Mouse (Mus musculus) neural tube, embryonic 12.5 days (tissue): ENCODE data around the gene Ercc1. TPM values are rescaled to one million over a fixed set of nuclear protein-coding genes. Genes with fewer than 3 reads are reported as not detected.

Source experiments
- ATAC-seq: fragments of 200-750 bp; cut with Nextera tagmentation; 2 replicates; pipeline ENCODE4 v1.8.0; 2017; ENCODE audit warnings: low read depth, mild to moderate bottlenecking, moderate TSS enrichment, moderate library complexity; ENCODE audit not compliant: low FRiP score
- H3K27ac ChIP-seq: fragments of 300-500 bp; sonication (generic); 2 replicates; pipeline ENCODE4 v1.5.1; 2016
- H3K27me3 ChIP-seq: fragments of 300-500 bp; sonication (generic); replicated peaks from 2 replicates; pipeline ENCODE4 v1.6.1; 2016; ENCODE audit warnings: mild to moderate bottlenecking
- H3K36me3 ChIP-seq: fragments of 300-500 bp; sonication (generic); 2 replicates; pipeline ENCODE4 v1.6.1; 2016; ENCODE audit warnings: mild to moderate bottlenecking
- H3K4me1 ChIP-seq: fragments of 300-500 bp; sonication (generic); 2 replicates; pipeline ENCODE4 v1.6.1; 2016
- H3K4me2 ChIP-seq: fragments of 300-500 bp; sonication (generic); replicated peaks from 2 replicates; pipeline ENCODE4 v1.6.1; 2016; ENCODE audit warnings: mild to moderate bottlenecking
- H3K4me3 ChIP-seq: fragments of 300-500 bp; sonication (generic); 2 replicates; pipeline ENCODE4 v1.5.1; 2016
- H3K9ac ChIP-seq: fragments of 300-500 bp; sonication (generic); 2 replicates; pipeline ENCODE4 v1.6.1; 2016; ENCODE audit warnings: mild to moderate bottlenecking
- H3K9me3 ChIP-seq: fragments of 300-500 bp; sonication (generic); 2 replicates; pipeline ENCODE4 v1.6.1; 2016; ENCODE audit warnings: mild to moderate bottlenecking
- WGBS: fragments of 180-500 bp; shearing (Covaris S2); methylation state at CpG from one replicate; pipeline ENCODE4 v1.1.7; 2016; 5-methylcytosine and 5-hydroxymethylcytosine counted together
- polyA plus RNA-seq: library from polyadenylated mRNA; unstranded; fragments of >200 nt; fragmentation: Nextera tagmentation; extraction: Ambion mirVana; gene quantifications from 2 replicates; pipeline ENCODE4 v1.2.1, GENCODE M21; 2016

Ercc1 gene
- polyA plus RNA-seq, 1 experiment from 2014 or later, result 103 TPM

- Histone ChIP-seq H3K4me1 (peaks cover 43% of the 10 kb centered on the region), H3K9me3 (no peaks in the 10 kb centered on the region), H3K4me2 (peak overlapping the region; percentile 54), H3K9ac (peak overlapping the region; percentile 33; the same call in 1 of the 2 replicates), H3K27me3 (peaks cover 70% of the 10 kb centered on the region), H3K4me3 (peak overlapping the region; percentile 29), H3K27ac (no peak overlapping the region), H3K36me3 (no peaks in the 10 kb centered on the region)
- WGBS, result 2% methylated on average over 48 of the region's 48 CpGs
- no peak for ATAC-seq
Observed at GRCm38 (mm10) chr7:19304501-19305412, 39.8 kb upstream of the Ercc1 start.

- H3K4me1 ChIP-seq, result peaks cover 44% of the 10 kb centered on the region
- no peak for ATAC-seq
- no peak overlapping the region for H3K4me3 ChIP-seq
- no peak overlapping the region for H3K27ac ChIP-seq
- WGBS, result 11% methylated on average over 6 of the region's 6 CpGs
- no peaks in the 10 kb centered on the region for H3K36me3 ChIP-seq
- H3K4me2 ChIP-seq, result peak overlapping the region; percentile 54; the same call in 1 of the 2 replicates
- no peak overlapping the region for H3K9ac ChIP-seq
- no peaks in the 10 kb centered on the region for H3K9me3 ChIP-seq
- peaks cover 70% of the 10 kb centered on the region for H3K27me3 ChIP-seq
Observed at GRCm38 (mm10) chr7:19305413-19305735, 39.2 kb upstream of the Ercc1 start.

DNA sequence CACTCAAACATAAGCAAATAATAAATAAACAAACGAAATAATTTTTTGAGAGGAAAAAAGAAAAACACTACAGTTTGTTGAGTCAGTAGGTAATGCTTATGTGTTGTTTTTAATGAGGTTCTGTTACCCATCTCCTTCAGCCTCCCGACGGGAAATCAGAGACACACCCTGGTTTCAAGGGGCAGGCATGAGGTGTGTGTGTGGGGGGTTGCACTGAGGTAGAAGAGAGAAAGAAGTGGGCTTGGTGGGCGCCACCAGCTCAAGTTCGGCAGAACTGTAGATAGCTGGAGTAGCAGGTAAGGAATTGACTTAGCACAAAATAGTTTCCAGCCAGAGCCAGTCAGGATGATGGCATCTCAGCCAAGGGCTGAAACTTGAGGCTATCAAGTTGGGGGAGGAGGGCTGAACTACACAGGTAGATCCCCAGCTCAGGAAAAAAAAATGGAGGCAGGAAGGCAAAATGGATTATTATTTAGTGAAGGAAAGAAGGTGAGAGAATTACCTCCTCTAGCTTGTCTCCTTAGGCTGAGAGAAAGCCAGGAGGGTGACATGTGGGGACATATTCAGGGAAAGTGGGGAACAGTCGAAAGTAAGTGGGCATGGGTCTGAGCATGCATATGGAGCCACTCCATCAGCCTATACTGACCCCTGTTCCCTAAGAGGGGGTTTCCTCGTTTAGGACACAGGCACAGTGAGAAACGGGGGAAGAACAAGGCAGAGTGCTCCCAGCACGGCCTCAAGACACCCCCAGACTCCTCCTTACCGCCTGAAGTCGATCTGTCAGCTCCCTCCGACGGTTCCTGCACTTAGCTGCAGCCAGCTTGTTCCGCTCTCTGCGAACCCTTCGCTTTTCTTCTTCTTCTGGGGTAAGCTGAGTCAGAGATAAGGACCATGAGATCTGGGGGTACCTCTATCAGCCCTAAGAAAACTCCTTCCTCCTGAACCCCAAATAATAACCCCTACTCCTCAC, 38.5 kb upstream of the Ercc1 start:
- ATAC-seq, result no peak
- peaks cover 70% of the 10 kb centered on the region for H3K27me3 ChIP-seq
- no peaks in the 10 kb centered on the region for H3K36me3 ChIP-seq
- no peaks in the 10 kb centered on the region for H3K9me3 ChIP-seq
- H3K9ac ChIP-seq, result no peak overlapping the region
- no peak overlapping the region for H3K4me2 ChIP-seq
- 53% methylated on average over 16 of the region's 16 CpGs for WGBS
- peaks cover 47% of the 10 kb centered on the region for H3K4me1 ChIP-seq
- no peak overlapping the region for H3K27ac ChIP-seq
- H3K4me3 ChIP-seq, result no peak overlapping the region

DNA sequence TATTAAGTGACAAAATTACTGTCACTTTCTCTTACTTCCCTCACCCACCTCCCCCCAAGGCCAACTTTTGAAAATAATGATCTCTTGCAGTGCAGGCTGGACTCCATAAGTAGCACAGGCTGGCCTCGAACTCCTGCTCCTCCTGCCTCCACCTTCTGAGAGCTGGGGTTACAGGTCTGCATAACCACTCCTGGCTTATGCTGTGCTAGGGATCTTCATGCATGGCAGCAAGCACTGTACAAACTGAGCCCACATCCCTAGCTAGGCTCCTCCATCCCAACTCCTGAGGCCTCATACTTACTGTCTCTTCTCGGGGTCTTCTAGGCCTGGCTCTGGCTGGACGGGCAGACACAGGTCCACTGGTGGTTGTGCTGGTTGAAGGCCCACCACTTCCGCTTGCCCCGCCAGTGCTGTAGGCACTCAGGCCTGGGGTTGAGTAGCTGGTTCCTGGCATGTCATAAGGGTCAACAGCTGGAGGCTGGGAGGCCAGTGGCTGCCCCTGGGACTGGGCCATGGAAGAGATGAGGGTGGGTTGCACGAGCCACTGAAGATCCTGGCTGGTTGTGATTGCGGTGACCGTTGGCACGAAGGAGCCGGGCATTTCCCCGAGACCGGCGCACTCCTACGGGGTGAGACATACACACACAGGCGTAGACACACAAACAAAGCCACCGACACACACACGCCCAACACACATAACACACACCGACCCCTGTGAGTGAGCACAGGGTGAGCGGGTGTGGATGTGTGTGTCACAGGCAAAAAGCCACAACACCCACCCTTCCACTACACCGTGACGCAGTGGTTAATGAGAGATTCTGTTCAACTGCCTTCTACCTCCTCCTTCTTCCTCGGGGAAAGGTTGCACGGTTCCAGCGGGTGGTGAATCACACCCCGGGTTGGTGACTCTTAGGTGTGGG, 37.5 kb upstream of the Ercc1 start:
- Histone ChIP-seq H3K36me3 (no peaks in the 10 kb centered on the region), H3K4me1 (peaks cover 41% of the 10 kb centered on the region), H3K9ac (no peak overlapping the region), H3K4me2 (peak overlapping the region; percentile 90), H3K27ac (no peak overlapping the region), H3K27me3 (peaks cover 71% of the 10 kb centered on the region), H3K4me3 (no peak overlapping the region), H3K9me3 (no peaks in the 10 kb centered on the region)
- 69% methylated on average over 25 of the region's 25 CpGs for WGBS
- no peak for ATAC-seq

GRCm38 (mm10) chr7:19307739-19308453, 36.7 kb upstream of the Ercc1 start:
- Histone ChIP-seq H3K4me1 (peaks cover 41% of the 10 kb centered on the region), H3K27me3 (peaks cover 66% of the 10 kb centered on the region), H3K4me3 (peak overlapping the region; percentile 68), H3K4me2 (peak overlapping the region; percentile 90), H3K36me3 (no peaks in the 10 kb centered on the region), H3K27ac (peak overlapping the region; percentile 3; the same call in 1 of the 2 replicates), H3K9ac (peak overlapping the region; percentile 44; the same call in 1 of the 2 replicates), H3K9me3 (no peaks in the 10 kb centered on the region)
- 2% methylated on average over 17 of the region's 18 CpGs for WGBS
- peak; percentile 62 for ATAC-seq

DNA sequence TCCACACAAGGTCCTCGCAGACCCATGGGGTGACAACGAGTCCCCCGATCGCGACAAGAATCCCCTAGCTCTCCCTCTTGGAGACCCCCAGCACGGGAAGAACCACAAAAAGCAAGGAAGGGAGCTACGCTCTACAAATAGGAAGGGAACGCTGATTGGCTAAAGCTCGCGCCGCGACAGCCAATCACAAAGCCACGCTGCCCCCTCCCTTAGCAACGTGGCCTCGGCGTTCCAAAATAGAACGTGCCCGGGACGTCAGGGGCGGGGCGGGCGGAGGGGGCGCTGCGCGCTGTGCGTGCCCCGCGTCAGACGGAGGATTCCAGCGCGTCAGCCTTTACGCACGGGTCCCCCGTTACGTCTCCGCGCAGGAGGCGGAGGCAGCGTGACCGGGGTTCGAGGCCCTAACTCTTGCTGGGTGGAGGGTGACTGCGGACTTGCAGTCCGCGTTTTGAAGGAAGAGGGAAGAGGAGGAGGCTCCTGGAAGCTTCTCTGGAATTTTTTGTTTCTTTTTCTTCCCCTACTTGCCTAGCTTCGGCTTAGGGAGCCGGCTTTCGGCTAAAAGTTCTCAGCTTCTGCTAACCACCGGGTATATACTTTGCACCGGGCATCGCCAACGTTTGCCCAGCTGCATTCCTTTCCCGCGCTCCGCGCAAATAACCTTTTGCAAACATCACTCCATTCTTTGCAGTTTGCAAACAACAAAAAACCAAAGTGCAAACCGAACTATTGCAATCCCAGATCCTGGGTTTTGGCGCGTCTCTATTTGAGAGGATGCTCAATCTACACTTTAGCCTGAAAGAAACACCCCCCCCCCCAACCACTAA, 35.9 kb upstream of the Ercc1 start:
- Histone ChIP-seq H3K4me1 (peaks cover 38% of the 10 kb centered on the region), H3K9ac (peak overlapping the region; percentile 44; the same call in 1 of the 2 replicates), H3K36me3 (no peaks in the 10 kb centered on the region), H3K27ac (peak overlapping the region; percentile 3; the same call in 1 of the 2 replicates), H3K9me3 (no peaks in the 10 kb centered on the region), H3K4me2 (peak overlapping the region; percentile 90), H3K27me3 (peaks cover 65% of the 10 kb centered on the region), H3K4me3 (peak overlapping the region; percentile 68)
- ATAC-seq, result peak; percentile 83
- WGBS, result under 1% methylated on average over 58 of the region's 58 CpGs

DNA sequence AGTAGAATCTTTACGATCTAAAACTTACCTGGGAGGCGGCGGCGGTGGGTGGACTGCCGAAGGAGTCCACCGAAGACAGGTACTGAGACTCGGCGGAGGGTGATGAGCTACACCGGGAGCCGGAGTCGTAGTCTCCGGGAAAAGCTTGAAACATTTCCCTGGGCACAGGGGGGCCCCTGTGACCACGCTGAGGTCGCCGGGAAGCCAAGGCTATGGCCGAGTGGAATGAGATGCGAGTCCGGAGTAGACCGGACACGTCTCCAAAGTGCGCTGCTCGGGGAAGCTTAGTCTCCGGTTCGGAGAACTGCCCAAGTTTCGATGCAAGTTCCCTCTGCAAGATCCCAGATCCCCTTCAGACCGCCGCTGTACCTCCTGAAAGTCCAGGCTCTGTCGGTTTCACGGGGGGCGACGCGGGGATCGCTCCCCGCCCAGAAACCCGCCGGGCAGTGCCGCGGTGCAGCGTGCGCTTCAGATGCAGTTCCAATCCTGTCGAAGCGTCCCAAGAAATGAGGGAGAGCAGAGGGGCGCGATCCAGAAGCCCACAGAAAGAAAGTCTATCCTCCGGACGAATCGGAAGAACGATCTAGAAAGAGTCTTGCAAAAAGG, 35.2 kb upstream of the Ercc1 start:
- Histone ChIP-seq H3K36me3 (no peaks in the 10 kb centered on the region), H3K4me3 (peak overlapping the region; percentile 68), H3K27me3 (peaks cover 63% of the 10 kb centered on the region), H3K27ac (no peak overlapping the region), H3K9ac (0 out of 2 replicates have a peak overlapping the region, but pooled peaks have one; percentile 39), H3K9me3 (no peaks in the 10 kb centered on the region), H3K4me1 (peaks cover 31% of the 10 kb centered on the region), H3K4me2 (peak overlapping the region; percentile 90)
- 1% methylated on average over 48 of the region's 48 CpGs for WGBS
- no peak for ATAC-seq

- H3K9ac ChIP-seq, result peak within 1 kb of the TSS; percentile 44
- H3K4me1 ChIP-seq, result peaks cover 24% of the 10 kb centered on the region
- peak; percentile 83 for ATAC-seq
- WGBS, result under 1% methylated on average over 49 of the region's 49 CpGs
- H3K4me2 ChIP-seq, result peak within 1 kb of the TSS; percentile 90
- no peaks in the 10 kb centered on the region for H3K36me3 ChIP-seq
- H3K27me3 ChIP-seq, result peaks cover 56% of the 10 kb centered on the region
- H3K9me3 ChIP-seq, result no peaks in the 10 kb centered on the region
- H3K4me3 ChIP-seq, result peak within 1 kb of the TSS; percentile 68
- H3K27ac ChIP-seq, result no peak within 1 kb of the TSS
Observed at GRCm38 (mm10) chr7:19309884-19310641, 34.5 kb upstream of the Ercc1 start, which contains the start of gene Fosb. Gene Fosb (minus strand): TSS chr7:19310051.

GRCm38 (mm10) chr7:19311991-19312390, 32.6 kb upstream of the Ercc1 start:
- no peaks in the 10 kb centered on the region for H3K9me3 ChIP-seq
- H3K36me3 ChIP-seq, result no peaks in the 10 kb centered on the region
- no peak overlapping the region for H3K4me3 ChIP-seq
- H3K4me2 ChIP-seq, result no peak overlapping the region
- H3K9ac ChIP-seq, result no peak overlapping the region
- no peak overlapping the region for H3K27ac ChIP-seq
- H3K4me1 ChIP-seq, result peaks cover 28% of the 10 kb centered on the region
- H3K27me3 ChIP-seq, result peaks cover 40% of the 10 kb centered on the region
- WGBS, result 44% methylated on average over 4 of the region's 4 CpGs
- no peak for ATAC-seq
